In genomic region chr7:138959747-138960146, GRCm38 (mm10) we compare ENCODE assay signal across 31 mouse cellular contexts. TPM values are rescaled to one million over a fixed set of nuclear protein-coding genes. Genes with fewer than 3 reads are reported as not detected.
DNase-seq lines count a peak whose midpoint lies in the region; ATAC-seq and TF ChIP-seq lines count a peak whose summit lies in the region.
"Had no signal": no experiment of that assay in that cellular context is flagged by ENCODE, and none has a peak within 500 bp of the region (broad histone marks: within the 10 kb centered on the region; RNA-seq: fewer than 3 reads in every experiment).

No protein-coding gene starts in this region.

- no peaks in the 10 kb centered on the region for H3K9me3 ChIP-seq in forebrain, embryonic 15.5 days
- H3K9me3 ChIP-seq in forebrain, embryonic 10.5 days, result no peaks in the 10 kb centered on the region
- H3K9me3 ChIP-seq: embryonic facial prominence, embryonic 12.5 days; limb, embryonic 12.5 days; liver, embryonic 15.5 days; midbrain, embryonic 15.5 days; stomach, embryonic 15.5 days had no signal

- no peak overlapping the region for H3K4me2 ChIP-seq in forebrain, embryonic 15.5 days (replicated peaks)
- H3K4me2 ChIP-seq: embryonic facial prominence, embryonic 12.5 days; limb, embryonic 12.5 days; liver, embryonic 15.5 days; lung, embryonic 14.5 days; midbrain, embryonic 15.5 days; stomach, embryonic 15.5 days had no signal

- peak; percentile 55 for ATAC-seq in forebrain, embryonic 15.5 days (replicated peaks)
- ATAC-seq: CD4-positive, CD25-positive, alpha-beta regulatory T cell, adult 4 months; intestine, postnatal 0 days; midbrain, embryonic 15.5 days had no signal

- no peak for DNase-seq in forebrain, embryonic 10.5 days (ENCODE audit: extremely low spot score, low spot score)
- peak; percentile 42 to 67 for DNase-seq in layer of hippocampus, adult 2 months (ENCODE audit: low spot score in 2 of 2)
- no peak for DNase-seq in layer of hippocampus, postnatal 25 days (ENCODE audit: extremely low spot score in 1 of 2, low spot score in 1 of 2)
- peak; percentile 92 for DNase-seq in brain, adult 2 months (ENCODE audit: low read depth, low spot score)
- no peak for DNase-seq in thymus, postnatal 14 days
- DNase-seq in T-cell, adult 2 months (ENCODE audit: low spot score), result no peak
- DNase-seq: adrenal gland, postnatal 25 days; cerebellum, adult 8-10 months; cerebellum, postnatal 36 days; embryo, embryonic 11 days; gastrocnemius, postnatal 14 days; heart, postnatal 14 days; kidney, adult 9 months; kidney, postnatal 25 days; lung, embryonic 14.5 days; lung, postnatal 14 days; right cerebral cortex, postnatal 25 days; thymus, adult 18-20 months; thymus, postnatal 4 days had no signal

- no peak overlapping the region for H3K4me3 ChIP-seq in forebrain, embryonic 15.5 days
- no peak overlapping the region for H3K4me3 ChIP-seq in forebrain, embryonic 10.5 days
- no peak overlapping the region for H3K4me3 ChIP-seq in layer of hippocampus, adult 2 months
- H3K4me3 ChIP-seq in cortical plate, adult 2 months (ENCODE audit: insufficient read depth, low read length), result no peak overlapping the region
- H3K4me3 ChIP-seq: embryonic facial prominence, embryonic 12.5 days; limb, embryonic 12.5 days; liver, embryonic 15.5 days; midbrain, embryonic 15.5 days; stomach, embryonic 15.5 days had no signal

- TF ChIP-seq CTCF in layer of hippocampus, adult 2 months (conservative IDR thresholded peaks at IDR 0.05), result no peak
- no peak for TF ChIP-seq CTCF in cortical plate, adult 2 months (IDR thresholded peaks at IDR 0.05; ENCODE audit: extremely low read depth, insufficient read depth, low read length)

- no peaks in the 10 kb centered on the region for H3K36me3 ChIP-seq in forebrain, embryonic 15.5 days
- no peaks in the 10 kb centered on the region for H3K36me3 ChIP-seq in forebrain, embryonic 10.5 days (replicated peaks)
- H3K36me3 ChIP-seq: embryonic facial prominence, embryonic 12.5 days; limb, embryonic 12.5 days; liver, embryonic 15.5 days; midbrain, embryonic 15.5 days; stomach, embryonic 15.5 days had no signal

- 49% methylated on average over 5 of the region's 5 CpGs for WGBS in forebrain, embryonic 15.5 days
- 88% methylated on average over 5 of the region's 5 CpGs for WGBS in forebrain, embryonic 10.5 days

- peaks cover 7% of the 10 kb centered on the region; the same call in 1 of the 2 replicates for H3K4me1 ChIP-seq in forebrain, embryonic 15.5 days
- H3K4me1 ChIP-seq in forebrain, embryonic 10.5 days, result no peaks in the 10 kb centered on the region
- peaks cover 4% of the 10 kb centered on the region; the same call in 1 of the 2 replicates for H3K4me1 ChIP-seq in cortical plate, adult 2 months (ENCODE audit: control insufficient read depth, insufficient read depth, low read length)
- H3K4me1 ChIP-seq: embryonic facial prominence, embryonic 12.5 days; limb, embryonic 12.5 days; liver, embryonic 15.5 days; midbrain, embryonic 15.5 days; stomach, embryonic 15.5 days had no signal

- no peaks in the 10 kb centered on the region for H3K27me3 ChIP-seq in forebrain, embryonic 15.5 days
- H3K27me3 ChIP-seq in forebrain, embryonic 10.5 days (ENCODE audit: poor library complexity, severe bottlenecking), result no peaks in the 10 kb centered on the region
- H3K27me3 ChIP-seq: limb, embryonic 12.5 days; liver, embryonic 15.5 days; midbrain, embryonic 15.5 days; stomach, embryonic 15.5 days had no signal

- 0 out of 2 replicates have a peak, but pooled peaks have one; percentile 10 for TF ChIP-seq POLR2A in cortical plate, adult 2 months (IDR thresholded peaks at IDR 0.05; ENCODE audit: extremely low read depth, insufficient read depth, low read length)

- H3K27ac ChIP-seq in forebrain, embryonic 15.5 days (replicated peaks), result no peak overlapping the region
- no peak overlapping the region for H3K27ac ChIP-seq in forebrain, embryonic 10.5 days
- peak overlapping the region; percentile 90 for H3K27ac ChIP-seq in layer of hippocampus, adult 2 months
- peak overlapping the region; percentile 63 for H3K27ac ChIP-seq in cortical plate, adult 2 months (ENCODE audit: insufficient read depth, low read length)
- H3K27ac ChIP-seq: embryonic facial prominence, embryonic 12.5 days; limb, embryonic 12.5 days; liver, embryonic 15.5 days; midbrain, embryonic 15.5 days; stomach, embryonic 15.5 days had no signal

- no peak overlapping the region for H3K9ac ChIP-seq in forebrain, embryonic 15.5 days (replicated peaks)
- H3K9ac ChIP-seq: embryonic facial prominence, embryonic 12.5 days; limb, embryonic 12.5 days; liver, embryonic 15.5 days; lung, embryonic 14.5 days; midbrain, embryonic 15.5 days; stomach, embryonic 15.5 days had no signal

RNA-seq across cellular contexts. Expression of gene Jakmip3, which starts 19.2 kb away (rescaled TPM):
- polyA plus RNA-seq in forebrain, embryonic 15.5 days (2015; fragmentation: Nextera tagmentation; extraction: Ambion mirVana), result 5.5 and 6.6 TPM in 2 replicates
- polyA plus RNA-seq in forebrain, embryonic 10.5 days (2016; fragmentation: Nextera tagmentation; extraction: Ambion mirVana), result 0.43 and 0.47 TPM in 2 replicates
- 10 to 100 TPM; 51.0 to 58.1 TPM for total RNA-seq in layer of hippocampus, adult 2 months (2021)
- 10 to 100 TPM; 46.4 to 57.3 TPM for total RNA-seq in layer of hippocampus, postnatal 25 days (2021)
- polyA plus RNA-seq in cortical plate, adult 2 months (2012; rRNA removed), result 49.2 and 50.2 TPM in 2 replicates
- total RNA-seq: gastrocnemius, postnatal 14 days; granulocyte monocyte progenitor cell, adult 5-6 weeks; liver, adult 2 months; neutrophil, adult 5-6 weeks had no signal
- polyA plus RNA-seq: CD4-positive, CD25-positive, alpha-beta regulatory T cell, adult 4 months; liver, embryonic 15.5 days; lung, embryonic 14.5 days had no signal

RNA-seq across cellular contexts. Expression of gene Bnip3, which starts 50.4 kb away (rescaled TPM):
- polyA plus RNA-seq in forebrain, embryonic 15.5 days (2015; fragmentation: Nextera tagmentation; extraction: Ambion mirVana), result 75.1 and 79.2 TPM in 2 replicates
- polyA plus RNA-seq in forebrain, embryonic 10.5 days (2016; fragmentation: Nextera tagmentation; extraction: Ambion mirVana), result 111 and 127 TPM in 2 replicates
- 100 to 1,000 TPM in 1 of 2 experiments, 10 to 100 TPM in 1; 96.5 to 112 TPM for total RNA-seq in layer of hippocampus, adult 2 months (2021)
- total RNA-seq in layer of hippocampus, postnatal 25 days (2021), result 100 to 1,000 TPM; 110 to 115 TPM
- 99.4 and 105 TPM in 2 replicates for polyA plus RNA-seq in cortical plate, adult 2 months (2012; rRNA removed)

Comparison
In these comparisons a context has a peak if more than half of its experiments do, and no peak if none do; other contexts are left out.
1. DNase-seq: peak in layer of hippocampus, adult 2 months (2 of 2) and brain, adult 2 months (single experiment); none in forebrain, embryonic 10.5 days (single experiment), layer of hippocampus, postnatal 25 days (0 of 2), thymus, postnatal 14 days (single experiment) and T-cell, adult 2 months (single experiment).
2. H3K27ac ChIP-seq: peak in layer of hippocampus, adult 2 months (single experiment) and cortical plate, adult 2 months (single experiment); none in forebrain, embryonic 15.5 days (single experiment) and forebrain, embryonic 10.5 days (single experiment).